Mouse (Mus musculus): ENCODE results near the gene Nlrc5.

DNA sequence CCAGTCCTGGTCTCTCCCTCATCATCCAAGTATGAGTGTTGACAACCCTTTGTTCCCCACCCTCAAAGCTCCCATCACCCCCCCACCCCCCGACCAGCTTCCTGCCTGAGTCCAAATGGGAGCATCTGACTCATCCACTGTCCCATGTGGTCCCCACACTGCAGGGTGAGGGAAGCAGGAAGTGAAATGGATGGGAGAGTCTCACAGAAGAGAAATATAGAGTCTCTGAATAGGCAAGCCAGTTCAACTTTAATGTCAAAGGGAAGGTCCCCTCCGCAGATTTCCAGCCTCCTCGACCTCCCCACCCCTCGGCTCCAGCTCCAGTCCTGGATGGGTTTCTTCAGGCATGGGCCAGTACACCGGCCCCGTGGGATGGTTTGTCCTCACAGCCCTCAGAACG, 4.8 kb upstream of the Nlrc5 start:
- TF ChIP-seq CTCF (IDR thresholded peaks at IDR 0.05; ENCODE audit: low read depth, low read length) (no peak), POLR2A (IDR thresholded peaks at IDR 0.05; ENCODE audit: insufficient read depth, low read length) (no peak), EP300 (IDR thresholded peaks at IDR 0.05; ENCODE audit: insufficient read depth, low read depth, low read length) (no peak)
